Mouse (Mus musculus) embryonic facial prominence, embryonic 11.5 days (tissue): ENCODE data around the gene Kdm4b. TPM values are rescaled to one million over a fixed set of nuclear protein-coding genes. Genes with fewer than 3 reads are reported as not detected.

Experiments used
- ATAC-seq: fragments of 200-750 bp; cut with Nextera tagmentation; replicated peaks from 2 replicates; pipeline ENCODE4 v1.8.0; 2017; ENCODE audit warnings: low read depth; ENCODE audit not compliant: insufficient number of reproducible peaks, low FRiP score, low TSS enrichment
- DNase-seq: peaks from one replicate; pipeline ENCODE4 v3.0.0-alpha.2; 2015; ENCODE audit warnings: low spot score
- H3K27ac ChIP-seq: fragments of 300-500 bp; sonication (generic); replicated peaks from 2 replicates; pipeline ENCODE4 v1.5.1; 2014; ENCODE audit warnings: mild to moderate bottlenecking, low read depth, low read length, control low read depth
- H3K27me3 ChIP-seq: fragments of 300-500 bp; sonication (generic); 2 replicates; pipeline ENCODE4 v1.6.1; 2014; ENCODE audit warnings: mild to moderate bottlenecking, low read length, moderate library complexity, mixed read lengths; ENCODE audit not compliant: control insufficient read depth, insufficient read depth
- H3K36me3 ChIP-seq: fragments of 300-500 bp; sonication (generic); replicated peaks from 2 replicates; pipeline ENCODE4 v1.6.1; 2014; ENCODE audit warnings: low read depth, mild to moderate bottlenecking, low read length, moderate library complexity, mixed read lengths; ENCODE audit not compliant: control insufficient read depth, insufficient read depth
- H3K4me1 ChIP-seq: fragments of 300-500 bp; sonication (generic); 2 replicates; pipeline ENCODE4 v1.6.1; 2014; ENCODE audit warnings: low read length, mixed read lengths; ENCODE audit not compliant: control insufficient read depth, insufficient read depth
- H3K4me2 ChIP-seq: fragments of 300-500 bp; sonication (generic); 2 replicates; pipeline ENCODE4 v1.6.1; 2014; ENCODE audit warnings: low read depth, mild to moderate bottlenecking, control low read depth, low read length, moderate library complexity
- H3K4me3 ChIP-seq: fragments of 300-500 bp; sonication (generic); 2 replicates; pipeline ENCODE4 v1.5.1; 2014; ENCODE audit warnings: low read depth, low read length, control low read depth
- H3K9ac ChIP-seq: fragments of 300-500 bp; sonication (generic); replicated peaks from 2 replicates; pipeline ENCODE4 v1.6.1; 2014; ENCODE audit warnings: mild to moderate bottlenecking, control low read depth, low read length
- H3K9me3 ChIP-seq: fragments of 300-500 bp; sonication (generic); replicated peaks from 2 replicates; pipeline ENCODE4 v1.6.1; 2016; ENCODE audit warnings: mild to moderate bottlenecking, low read length, inconsistent platforms, mixed read lengths; ENCODE audit not compliant: control insufficient read depth
- WGBS: fragments of 180-500 bp; shearing (Covaris S2); extraction: QIAGEN DNeasy Blood & Tissue Kit; methylation state at CpG from one replicate; pipeline ENCODE4 v1.1.7; 2014; 5-methylcytosine and 5-hydroxymethylcytosine counted together
- polyA plus RNA-seq: library from polyadenylated mRNA; unstranded; fragments of >200 nt; fragmentation: Nextera tagmentation; extraction: Ambion mirVana; gene quantifications from 2 replicates; pipeline ENCODE4 v1.2.1, GENCODE M21; 2014

The Kdm4b gene
- polyA plus RNA-seq, 1 experiment from 2014 or later, result 28.2 TPM

DNA sequence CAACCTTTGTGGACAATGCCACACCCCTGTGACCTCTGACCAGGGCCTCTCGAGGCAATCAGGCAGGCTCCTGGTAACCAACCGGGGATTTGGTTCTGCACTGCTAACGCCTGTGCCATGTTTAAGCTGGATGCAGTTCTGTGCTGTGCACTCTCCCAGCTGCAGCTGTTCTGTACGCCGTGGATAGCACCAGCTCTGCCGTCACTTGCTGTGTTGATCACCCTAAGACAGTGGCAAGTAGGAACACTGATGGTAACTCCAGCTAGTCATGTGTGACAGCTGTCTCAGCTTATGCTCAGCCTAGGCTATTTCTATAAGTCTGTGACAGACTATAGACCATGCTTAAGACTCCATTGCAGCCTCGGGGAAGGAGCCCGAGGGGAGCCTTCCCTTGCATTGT lies 57.1 kb downstream of the Kdm4b start:
- H3K36me3 ChIP-seq, result peaks cover 8% of the 10 kb centered on the region

GRCm38 (mm10) chr17:56384903-56385302 lies 59.0 kb downstream of the Kdm4b start:
- Histone ChIP-seq H3K4me3 (no peak overlapping the region), H3K36me3 (peaks cover 15% of the 10 kb centered on the region), H3K4me2 (no peak overlapping the region), H3K27me3 (no peaks in the 10 kb centered on the region), H3K9me3 (no peaks in the 10 kb centered on the region), H3K4me1 (no peaks in the 10 kb centered on the region), H3K27ac (no peak overlapping the region), H3K9ac (no peak overlapping the region)
- 85% methylated on average over 6 of the region's 6 CpGs for WGBS
- no peak for ATAC-seq
- DNase-seq, result no peak

More for the DNA sequence above, 57.1 kb downstream of the Kdm4b start:
- Histone ChIP-seq H3K4me2 (no peak overlapping the region), H3K27ac (no peak overlapping the region), H3K9me3 (no peaks in the 10 kb centered on the region), H3K4me3 (no peak overlapping the region), H3K27me3 (no peaks in the 10 kb centered on the region), H3K9ac (no peak overlapping the region), H3K4me1 (no peaks in the 10 kb centered on the region)
- 62% methylated on average over 8 of the region's 8 CpGs for WGBS
- no peak for DNase-seq
- no peak for ATAC-seq

DNA sequence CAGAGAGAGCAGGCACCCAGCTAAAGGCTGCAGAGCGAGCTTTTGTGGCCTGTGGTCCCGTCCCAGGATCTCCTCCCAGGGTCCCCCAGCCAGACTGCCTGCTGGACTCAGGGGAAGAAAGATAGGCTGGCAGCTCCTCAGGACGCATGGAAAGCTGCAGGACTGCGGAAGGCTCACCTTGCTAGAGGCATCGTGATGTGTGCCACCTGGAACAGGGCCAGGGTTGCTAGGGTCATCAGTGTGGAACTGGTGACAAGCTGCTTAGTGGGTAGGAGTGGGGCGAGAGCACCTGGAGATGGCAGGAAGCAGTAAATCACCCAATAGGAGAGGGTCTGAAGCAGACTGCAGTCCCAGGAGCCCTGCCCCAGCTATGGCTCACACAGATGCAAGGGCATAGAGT lies 61.8 kb downstream of the Kdm4b start:
- Histone ChIP-seq H3K36me3 (peaks cover 15% of the 10 kb centered on the region), H3K4me1 (no peaks in the 10 kb centered on the region), H3K4me3 (no peak overlapping the region), H3K27me3 (no peaks in the 10 kb centered on the region), H3K4me2 (no peak overlapping the region), H3K27ac (no peak overlapping the region), H3K9me3 (no peaks in the 10 kb centered on the region), H3K9ac (no peak overlapping the region)
- no peak for DNase-seq
- no peak for ATAC-seq
- 90% methylated on average over 6 of the region's 6 CpGs for WGBS

- Histone ChIP-seq H3K27ac (no peak overlapping the region), H3K36me3 (peaks cover 9% of the 10 kb centered on the region), H3K4me3 (no peak overlapping the region), H3K9ac (no peak overlapping the region), H3K9me3 (no peaks in the 10 kb centered on the region), H3K4me2 (no peak overlapping the region), H3K4me1 (no peaks in the 10 kb centered on the region), H3K27me3 (no peaks in the 10 kb centered on the region)
- DNase-seq (no peak), ATAC-seq (no peak)
- 96% methylated on average over 6 of the region's 6 CpGs for WGBS
Observed at GRCm38 (mm10) chr17:56393238-56393637, 67.4 kb downstream of the Kdm4b start.

GRCm38 (mm10) chr17:56393889-56394288 lies 68.0 kb downstream of the Kdm4b start:
- Histone ChIP-seq H3K4me1 (no peaks in the 10 kb centered on the region), H3K4me3 (no peak overlapping the region), H3K36me3 (peaks cover 9% of the 10 kb centered on the region), H3K9me3 (no peaks in the 10 kb centered on the region), H3K27me3 (no peaks in the 10 kb centered on the region), H3K4me2 (no peak overlapping the region), H3K9ac (no peak overlapping the region), H3K27ac (no peak overlapping the region)
- whole genome bisulfite sequencing, result 94% methylated on average over 10 of the region's 10 CpGs
- no peak for DNase-seq
- no peak for ATAC-seq

DNA sequence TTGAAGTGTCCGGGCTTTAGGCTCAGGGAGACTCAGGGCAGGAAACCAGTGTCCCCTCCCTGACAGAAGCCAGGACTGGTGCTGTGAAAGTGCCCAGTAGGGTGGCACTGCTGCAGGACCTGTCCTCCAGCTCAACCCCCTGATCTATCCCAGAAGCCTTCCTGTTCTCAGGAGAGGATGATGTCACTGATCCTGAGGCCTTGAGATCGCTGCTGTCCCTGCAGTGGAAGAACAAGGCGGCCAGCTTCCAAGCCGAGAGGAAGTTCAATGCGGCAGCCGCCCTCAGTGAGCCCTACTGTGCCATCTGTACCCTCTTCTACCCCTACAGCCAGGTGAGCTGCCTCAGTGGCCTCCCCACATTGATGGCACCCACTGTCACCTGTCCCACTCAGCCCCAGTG lies 70.2 kb downstream of the Kdm4b start:
- Histone ChIP-seq H3K9ac (no peak overlapping the region), H3K36me3 (peaks cover 11% of the 10 kb centered on the region), H3K9me3 (no peaks in the 10 kb centered on the region), H3K4me3 (no peak overlapping the region), H3K27ac (no peak overlapping the region), H3K4me2 (no peak overlapping the region), H3K27me3 (no peaks in the 10 kb centered on the region), H3K4me1 (no peaks in the 10 kb centered on the region)
- 87% methylated on average over 6 of the region's 6 CpGs for WGBS
- no peak for DNase-seq
- ATAC-seq, result no peak

GRCm38 (mm10) chr17:56400221-56400620 lies 74.4 kb downstream of the Kdm4b start:
- Histone ChIP-seq H3K27me3 (no peaks in the 10 kb centered on the region), H3K9ac (no peak overlapping the region), H3K4me1 (no peaks in the 10 kb centered on the region), H3K4me3 (no peak overlapping the region), H3K9me3 (no peaks in the 10 kb centered on the region), H3K4me2 (no peak overlapping the region), H3K36me3 (peaks cover 14% of the 10 kb centered on the region), H3K27ac (no peak overlapping the region)
- WGBS, result 84% methylated on average over 3 of the region's 3 CpGs
- DNase-seq, result no peak
- ATAC-seq, result no peak

DNA sequence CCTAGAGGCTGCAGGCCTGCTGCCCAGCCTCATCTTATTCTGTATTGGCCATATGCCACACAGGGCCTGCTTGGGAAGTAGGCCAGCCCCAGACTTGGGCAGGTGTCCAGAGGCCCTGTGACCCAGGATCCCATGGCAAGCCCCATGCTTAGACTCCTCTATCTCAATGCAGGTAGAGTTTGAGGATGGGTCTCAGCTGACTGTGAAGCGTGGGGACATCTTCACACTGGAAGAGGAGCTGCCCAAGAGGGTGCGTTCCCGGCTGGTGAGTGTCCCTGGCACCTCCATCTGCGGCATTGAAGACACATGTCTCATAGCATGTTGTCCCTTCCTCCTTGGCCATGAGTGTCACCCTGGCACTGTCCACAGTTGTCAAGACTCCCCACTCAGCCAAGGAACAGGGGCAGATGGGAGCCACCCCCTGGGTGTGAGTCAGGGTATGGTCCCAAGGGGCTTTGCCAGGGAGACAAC lies 75.2 kb downstream of the Kdm4b start:
- ATAC-seq, result no peak
- H3K27me3 ChIP-seq, result no peaks in the 10 kb centered on the region
- H3K9ac ChIP-seq, result no peak overlapping the region
- peaks cover 14% of the 10 kb centered on the region; the same call in 1 of the 2 replicates for H3K36me3 ChIP-seq
- H3K4me1 ChIP-seq, result no peaks in the 10 kb centered on the region
- DNase-seq, result no peak
- no peak overlapping the region for H3K4me2 ChIP-seq
- 93% methylated on average over 4 of the region's 4 CpGs for WGBS
- no peak overlapping the region for H3K4me3 ChIP-seq
- no peak overlapping the region for H3K27ac ChIP-seq
- no peaks in the 10 kb centered on the region for H3K9me3 ChIP-seq
